Mouse (Mus musculus) MEL (cell line): ENCODE measurements at regions not wholly inside any gene's neighbourhood (a gene's known extent, or its start where the extent isn't known, plus 50 kb on each side); places are given as distances from the start of the nearest gene placed in this dataset.

Source experiments
- CTCF ChIP-seq, 3 experiments: IDR thresholded peaks in 2 of 3; conservative IDR thresholded peaks in 1 of 3; 2 replicates each; pipeline ENCODE4 v1.5.1; 2011 to 2012; ENCODE audit warnings: low read length in 3 of 3, low read depth in 2 of 3, mild to moderate bottlenecking in 2 of 3, improper control_type of control experiment in 1 of 3, inconsistent platforms in 1 of 3, mixed read lengths in 1 of 3, moderate library complexity in 1 of 3; ENCODE audit not compliant: control insufficient read depth in 1 of 3, insufficient read depth in 1 of 3, poor library complexity in 1 of 3, severe bottlenecking in 1 of 3
- ELF1 ChIP-seq: IDR thresholded peaks from 2 replicates; pipeline ENCODE4 v1.6.1; 2014; ENCODE audit warnings: low read depth, mild to moderate bottlenecking, inconsistent platforms, low read length, improper control_type of control experiment, moderate library complexity
- POLR2AphosphoS2 ChIP-seq: IDR thresholded peaks from 2 replicates; pipeline ENCODE4 v1.6.1; 2011; ENCODE audit warnings: low read length, improper control_type of control experiment
- POLR2AphosphoS5 ChIP-seq: IDR thresholded peaks from 2 replicates; pipeline ENCODE4 v1.6.1; 2012; ENCODE audit warnings: low read depth, borderline replicate concordance, mild to moderate bottlenecking, inconsistent platforms, low read length, moderate library complexity, mixed read lengths

GRCm38 (mm10) chr15:86590033-86590432 is 375.8 kb downstream of the Tbc1d22a start:
- TF ChIP-seq CTCF (IDR thresholded peaks at IDR 0.05 in 2 of 3, conservative IDR thresholded peaks at IDR 0.05 in 1 of 3; ENCODE audit: control insufficient read depth in 1 of 3, insufficient read depth in 1 of 3, low read depth in 2 of 3, low read length in 3 of 3, poor library complexity in 1 of 3, severe bottlenecking in 1 of 3): no peak
- TF ChIP-seq POLR2AphosphoS2: no peak
- no peak for TF ChIP-seq POLR2AphosphoS5
- TF ChIP-seq ELF1: no peak
